Mouse (Mus musculus): ENCODE measurements at regions not wholly inside any gene's neighbourhood (a gene's known extent, or its start where the extent isn't known, plus 50 kb on each side); places are given as distances from the start of the nearest gene placed in this dataset.

GRCm38 (mm10) chr11:40159161-40159560 is 535.8 kb downstream of the Mat2b start:
- peak; percentile 2 for DNase-seq (ENCODE audit: low read depth, low spot score)

GRCm38 (mm10) chr11:40149312-40149711 is 545.7 kb downstream of the Mat2b start:
- no peak for DNase-seq (ENCODE audit: low read depth, low spot score)

GRCm38 (mm10) chr11:40137803-40138202 is 557.2 kb downstream of the Mat2b start:
- no peak for DNase-seq (ENCODE audit: low read depth, low spot score)

GRCm38 (mm10) chr11:40102613-40103012 is 592.4 kb downstream of the Mat2b start:
- no peak for DNase-seq (ENCODE audit: low read depth, low spot score)

- DNase-seq (ENCODE audit: low read depth, low spot score): no peak
These were observed 620.7 kb downstream of the Mat2b start for GRCm38 (mm10) chr11:40074317-40074716.

- no peak for DNase-seq (ENCODE audit: low read depth, low spot score)
These were observed 644.5 kb downstream of the Mat2b start for GRCm38 (mm10) chr11:40050503-40050902.

GRCm38 (mm10) chr11:40027511-40027910 is 667.5 kb downstream of the Mat2b start:
- no peak for DNase-seq (ENCODE audit: low read depth, low spot score)

GRCm38 (mm10) chr11:39999483-39999882 is 695.5 kb downstream of the Mat2b start:
- DNase-seq (ENCODE audit: low read depth, low spot score): no peak

- no peak for DNase-seq (ENCODE audit: low read depth, low spot score)
These were observed 696.4 kb downstream of the Mat2b start for GRCm38 (mm10) chr11:39998612-39999011.

GRCm38 (mm10) chr11:39972585-39972984 is 722.4 kb downstream of the Mat2b start:
- no peak for DNase-seq (ENCODE audit: low read depth, low spot score)

GRCm38 (mm10) chr11:39963705-39964104 is 731.3 kb downstream of the Mat2b start:
- no peak for DNase-seq (ENCODE audit: low read depth, low spot score)

- DNase-seq (ENCODE audit: low read depth, low spot score): no peak
These were observed 740.6 kb downstream of the Mat2b start for GRCm38 (mm10) chr11:39954426-39954825.

- no peak for DNase-seq (ENCODE audit: low read depth, low spot score)
These were observed 750.8 kb downstream of the Mat2b start for GRCm38 (mm10) chr11:39944196-39944595.

GRCm38 (mm10) chr11:39934216-39934615 is 760.8 kb downstream of the Mat2b start:
- DNase-seq (ENCODE audit: low read depth, low spot score): no peak

- no peak for DNase-seq (ENCODE audit: low read depth, low spot score)
These were observed 771.0 kb downstream of the Mat2b start for GRCm38 (mm10) chr11:39923977-39924527.

- DNase-seq (ENCODE audit: low read depth, low spot score): no peak
These were observed 777.2 kb downstream of the Mat2b start for GRCm38 (mm10) chr11:39917716-39918347.

- DNase-seq (ENCODE audit: low read depth, low spot score): no peak
These were observed 795.3 kb downstream of the Mat2b start for GRCm38 (mm10) chr11:39899644-39900225.

GRCm38 (mm10) chr11:39883305-39883704 is 811.7 kb downstream of the Mat2b start:
- no peak for DNase-seq (ENCODE audit: low read depth, low spot score)

GRCm38 (mm10) chr11:39868451-39868979 is 826.5 kb downstream of the Mat2b start:
- no peak for DNase-seq (ENCODE audit: low read depth, low spot score)
